Mouse (Mus musculus): ENCODE data around the gene Erp29.

Erp29 gene

DNA sequence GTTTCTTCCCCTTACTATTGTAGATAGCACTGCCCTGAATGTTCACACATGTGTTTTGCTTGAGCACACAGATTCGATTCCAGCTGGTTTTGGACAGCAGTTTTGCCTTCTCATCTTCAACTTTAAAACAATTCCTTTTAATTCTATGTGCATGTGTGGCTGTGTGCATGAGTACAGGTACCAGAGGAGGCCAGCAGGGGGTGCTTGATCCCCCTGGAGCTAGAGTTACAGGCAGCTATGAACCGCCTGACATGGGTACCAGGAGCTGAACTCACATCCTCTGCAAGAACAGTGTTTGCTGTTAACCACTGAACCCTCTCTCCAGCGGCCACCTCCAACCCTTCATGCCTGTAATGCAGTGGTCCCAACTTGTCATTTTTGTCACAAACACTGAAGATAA is 3.9 kb downstream of the Erp29 start:
- DNase-seq, result no peak

DNA sequence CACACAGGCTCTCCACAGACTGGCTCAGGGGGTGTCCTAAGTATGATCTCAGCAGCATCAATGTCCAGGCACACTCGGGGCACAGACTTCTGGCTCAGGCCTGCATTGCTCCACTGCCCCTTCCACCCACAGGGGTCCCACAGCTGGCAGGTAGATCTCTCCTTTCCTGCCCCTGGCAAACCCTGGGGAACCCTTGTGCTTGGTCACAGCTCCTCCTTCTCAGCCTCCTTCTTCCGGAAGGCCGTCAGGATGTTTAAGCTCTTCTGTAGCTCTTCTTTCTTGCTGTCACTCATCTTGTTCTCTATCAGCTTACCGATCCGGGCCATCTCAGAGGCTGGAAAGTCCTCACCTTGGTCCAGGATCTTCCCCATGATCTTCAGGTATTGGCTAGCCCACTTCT is 7.4 kb downstream of the Erp29 start:
- DNase-seq, result no peak

DNA sequence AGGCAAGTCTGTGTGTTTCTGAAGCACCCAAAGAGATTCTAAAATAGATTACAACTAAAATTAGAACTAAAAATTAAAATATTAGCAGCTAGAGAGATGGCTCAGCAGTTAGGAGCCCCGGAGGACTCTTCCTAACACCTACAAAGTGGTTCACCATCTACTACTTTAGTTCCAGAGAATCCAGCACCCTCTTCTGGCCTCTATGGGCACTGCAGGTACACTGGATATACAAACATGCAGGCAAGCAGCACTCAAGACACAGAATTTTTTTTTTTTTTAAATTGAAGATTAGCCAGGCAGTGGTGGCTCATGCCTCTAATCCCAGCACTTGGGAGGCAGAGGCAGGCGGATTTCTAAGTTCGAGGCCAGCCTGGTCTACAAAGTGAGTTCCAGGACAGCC is 8.8 kb downstream of the Erp29 start:
- DNase-seq, result peak; percentile 67

DNA sequence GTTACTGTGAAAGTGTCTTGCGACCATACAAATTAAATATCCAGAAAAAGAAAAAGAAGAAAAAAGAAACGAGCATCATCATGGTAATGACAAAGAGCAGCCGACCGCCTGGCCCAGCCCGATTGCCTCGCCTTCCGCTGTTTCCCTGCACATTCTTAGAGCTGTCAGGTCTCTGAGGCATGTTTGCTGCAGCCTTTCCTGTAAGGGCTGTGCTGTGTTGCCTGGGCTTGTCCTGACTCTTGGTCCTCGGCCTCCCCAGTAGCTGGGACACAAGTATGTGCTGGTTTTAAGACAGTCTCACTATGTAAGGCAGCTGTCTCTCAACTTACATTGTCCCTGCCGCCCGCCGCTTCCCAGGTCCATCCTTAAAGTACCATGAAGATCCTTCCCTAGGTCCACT is 13.6 kb downstream of the Erp29 start:
- no peak for DNase-seq

DNA sequence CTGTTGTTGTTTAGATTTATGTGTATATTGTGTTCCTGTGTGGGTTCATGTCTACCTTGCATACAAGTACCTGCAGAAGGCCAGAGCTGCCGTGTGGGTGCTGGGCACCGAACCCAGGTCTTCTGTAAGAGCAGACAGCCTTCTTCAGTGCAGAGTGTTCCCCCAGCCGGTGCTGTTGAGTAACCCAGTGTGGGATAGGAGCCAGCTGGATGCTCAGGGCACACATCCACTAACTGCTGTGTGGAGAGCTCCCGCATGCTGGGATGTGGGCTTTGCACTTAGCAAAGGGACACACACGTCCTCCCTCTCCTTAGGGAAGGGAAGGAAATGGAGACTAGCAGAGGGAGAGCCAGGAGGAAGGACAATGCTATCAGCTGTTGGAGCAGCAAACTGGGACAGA is 14.2 kb downstream of the Erp29 start:
- no peak for DNase-seq

DNA sequence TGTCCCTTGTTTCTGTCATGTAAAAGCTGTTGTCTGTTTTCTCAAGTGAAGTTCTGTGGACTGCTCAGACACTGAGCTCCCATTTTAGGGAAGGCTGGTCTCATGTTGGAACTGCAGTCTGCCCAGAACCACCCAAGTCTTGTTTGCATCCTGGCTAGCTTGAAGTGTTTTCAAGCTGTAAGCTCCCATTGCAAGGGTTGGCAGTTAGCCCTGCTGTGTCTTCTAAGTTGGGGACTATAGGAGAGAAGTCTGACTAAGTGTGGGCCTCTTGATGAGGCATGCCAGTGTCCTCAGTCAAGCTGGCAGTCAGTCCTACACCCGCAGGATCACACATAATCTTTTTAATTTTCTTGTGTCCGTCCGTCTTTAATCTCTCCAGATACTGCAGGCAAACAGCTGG is 23.4 kb downstream of the Erp29 start:
- DNase-seq, result no peak

DNA sequence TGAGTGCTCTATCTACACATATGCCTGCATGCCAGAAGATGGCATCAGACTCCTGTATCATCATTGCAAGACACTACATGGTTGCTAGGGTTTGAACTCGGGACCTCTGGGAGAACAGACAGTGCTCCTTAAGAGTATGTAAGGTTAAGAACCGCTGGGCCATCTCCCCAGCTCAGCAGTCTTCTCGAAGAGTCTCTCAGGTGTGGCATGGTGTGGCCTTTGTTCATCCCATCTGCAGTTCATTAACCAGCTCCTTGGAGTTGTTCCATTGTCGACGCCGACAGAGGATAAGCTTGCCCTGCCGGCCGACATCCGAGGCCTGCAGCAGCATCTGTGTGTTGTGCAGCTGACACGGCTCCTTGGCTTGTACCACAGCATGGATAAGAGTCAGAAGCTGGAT is 29.0 kb downstream of the Erp29 start:
- no peak for DNase-seq

DNA sequence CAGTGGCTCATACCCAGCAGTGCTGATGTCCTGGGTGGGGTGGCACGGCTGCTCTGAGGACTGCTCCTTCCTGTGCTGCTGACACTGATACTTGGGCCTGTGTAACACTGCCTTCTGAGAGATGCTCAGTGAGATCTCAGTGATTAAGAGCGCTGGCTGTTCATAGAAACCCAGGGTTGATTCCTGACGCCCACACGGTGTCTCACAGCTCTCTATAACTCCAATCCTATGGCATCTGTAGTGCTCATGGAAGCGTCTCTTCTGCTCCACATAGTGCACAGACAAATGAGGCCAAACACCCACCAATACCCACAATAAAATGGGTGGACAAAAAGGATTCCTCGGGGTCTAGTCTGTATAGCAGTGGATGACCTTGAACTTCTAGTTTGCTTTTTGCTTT is 29.5 kb downstream of the Erp29 start:
- DNase-seq, result no peak

DNA sequence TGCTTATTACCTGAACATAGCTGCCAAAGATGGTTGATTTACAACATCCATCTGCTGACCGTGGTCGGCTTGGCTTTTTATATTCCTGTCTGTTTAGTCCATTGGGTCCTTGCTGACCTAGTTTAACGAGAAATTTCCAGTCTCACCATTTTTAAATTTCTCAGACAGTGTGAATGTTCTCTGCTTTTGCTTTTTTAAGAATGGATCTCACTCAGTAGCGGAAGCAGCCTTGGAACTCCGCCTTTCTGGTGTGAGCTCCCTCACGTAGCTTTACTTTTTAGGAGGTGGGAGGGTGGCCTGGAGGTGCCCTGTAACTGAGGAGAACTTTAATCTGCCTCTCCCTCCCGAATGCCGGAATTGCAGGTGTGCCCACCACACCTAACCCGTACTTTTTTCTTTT is 31.6 kb downstream of the Erp29 start:
- DNase-seq, result no peak

DNA sequence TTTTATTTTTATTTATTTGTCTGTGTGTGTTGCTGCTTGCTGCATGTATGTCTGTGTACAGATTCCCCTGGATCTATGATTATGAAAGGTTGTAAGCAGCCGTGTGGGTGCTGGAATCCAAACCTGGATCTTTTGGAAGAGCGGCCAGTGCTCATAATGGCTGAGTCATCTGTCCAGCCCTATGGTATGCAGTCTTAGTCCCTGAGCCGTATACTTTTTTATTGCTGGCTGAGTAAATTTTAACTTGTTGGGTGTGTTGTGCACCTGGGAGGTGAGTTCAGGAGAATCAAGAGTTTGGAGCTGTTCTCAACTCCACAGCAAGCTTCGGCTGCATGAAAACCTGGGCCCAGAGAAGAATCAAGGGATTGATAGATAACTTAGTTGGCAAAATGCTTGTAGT is 41.3 kb downstream of the Erp29 start:
- DNase-seq, result no peak

DNA sequence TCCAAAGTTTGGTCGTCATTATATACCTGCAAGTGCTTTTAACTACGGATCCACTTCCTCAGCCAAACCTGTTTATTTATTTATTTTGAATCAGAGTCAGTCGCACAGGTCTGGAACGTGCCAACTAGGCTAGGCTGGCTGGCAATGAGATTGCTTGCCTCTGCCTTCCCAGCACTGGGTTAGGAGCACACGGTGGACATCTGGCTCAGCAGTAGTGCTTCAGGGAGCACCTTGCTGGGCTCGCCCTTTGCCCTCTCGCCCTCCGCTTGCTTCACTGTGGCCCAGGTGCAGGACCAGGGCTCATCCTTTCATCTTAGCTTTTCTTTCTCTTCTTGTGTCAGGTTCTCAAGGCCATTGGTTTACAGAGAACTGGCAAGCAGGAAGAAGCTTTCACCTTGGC is 44.5 kb downstream of the Erp29 start:
- no peak for DNase-seq

DNA sequence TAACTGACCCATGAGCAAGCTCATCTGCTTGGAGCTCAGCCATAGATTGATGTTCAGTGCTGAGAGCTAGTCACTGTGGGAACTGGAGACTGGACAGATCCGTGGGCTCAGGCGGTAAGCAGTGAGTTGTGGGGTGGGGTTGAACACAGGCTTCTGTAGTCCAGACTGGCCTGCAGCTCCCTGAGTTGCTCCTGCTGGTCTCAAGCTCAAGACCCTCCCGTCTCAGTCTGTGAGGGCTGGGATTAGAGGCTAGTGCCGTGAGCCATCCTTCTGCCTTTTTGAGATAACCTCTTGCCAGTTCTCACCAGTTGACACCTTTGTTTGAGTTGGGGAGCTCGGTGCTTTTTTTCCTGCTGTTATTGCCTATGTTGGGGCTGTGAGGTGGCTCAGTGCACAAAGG is 51.5 kb downstream of the Erp29 start:
- DNase-seq, result no peak

DNA sequence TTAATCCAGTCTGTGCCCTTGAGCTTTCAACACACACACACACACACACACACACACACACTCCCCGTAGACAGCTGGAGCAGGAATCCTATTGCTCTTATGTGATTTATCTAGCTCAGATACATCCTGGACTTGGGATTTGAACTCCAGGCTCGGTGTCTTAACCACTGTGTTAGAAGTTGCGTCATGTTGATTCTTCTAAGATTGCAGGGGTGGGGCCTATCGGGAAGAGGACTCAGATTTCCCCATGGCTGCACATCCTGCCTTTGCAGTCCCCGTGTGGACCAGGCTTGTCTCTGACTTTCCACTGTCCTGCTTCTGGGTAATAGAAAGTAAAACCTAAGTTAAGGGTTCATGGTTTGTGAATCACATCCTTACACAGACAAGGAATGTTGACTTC is 52.2 kb downstream of the Erp29 start:
- no peak for DNase-seq

DNA sequence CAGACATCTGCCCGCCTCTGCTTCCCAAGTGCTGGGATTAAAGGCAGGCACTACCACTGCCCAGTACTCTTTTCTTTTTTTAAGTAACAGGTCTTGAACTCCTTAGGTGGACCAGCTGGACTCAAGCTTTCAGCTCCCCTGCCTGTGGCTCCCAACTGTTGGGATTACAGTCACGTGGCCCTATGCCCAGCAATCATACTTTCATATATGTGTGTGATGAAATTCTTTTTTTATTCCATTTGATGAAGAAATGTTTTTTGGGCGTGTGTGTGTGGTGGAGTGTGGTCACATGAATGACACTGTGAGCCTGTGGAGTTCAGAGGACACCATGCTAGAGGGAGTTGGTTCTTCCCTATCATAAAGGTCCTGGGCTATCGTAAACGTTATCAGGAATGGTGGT is 52.8 kb downstream of the Erp29 start:
- DNase-seq, result no peak

DNA sequence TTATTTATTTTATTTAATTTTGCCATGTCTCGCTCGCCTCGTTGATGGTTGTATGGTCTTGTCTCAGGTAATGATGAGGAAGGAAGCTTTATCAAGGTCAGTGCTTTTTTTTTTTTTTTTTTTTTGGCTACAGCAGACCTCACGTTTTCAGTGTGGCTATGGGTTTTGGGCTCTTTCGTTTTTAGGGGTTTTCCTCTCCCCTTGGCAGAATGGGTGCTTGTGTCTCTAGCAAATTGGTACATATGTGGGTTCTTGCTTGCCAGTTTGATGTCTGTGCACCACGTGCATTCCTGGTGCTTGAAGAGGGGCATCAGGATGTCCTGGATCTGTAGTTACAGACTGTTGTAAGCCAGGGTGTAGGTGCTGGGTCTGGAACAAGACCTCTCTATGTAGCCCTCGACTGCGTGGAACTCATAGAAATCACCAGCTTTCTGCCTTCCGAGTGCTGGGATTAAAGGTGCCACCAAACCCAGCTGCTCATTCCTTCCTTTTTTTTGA is 53.3 kb downstream of the Erp29 start:
- no peak for DNase-seq

DNA sequence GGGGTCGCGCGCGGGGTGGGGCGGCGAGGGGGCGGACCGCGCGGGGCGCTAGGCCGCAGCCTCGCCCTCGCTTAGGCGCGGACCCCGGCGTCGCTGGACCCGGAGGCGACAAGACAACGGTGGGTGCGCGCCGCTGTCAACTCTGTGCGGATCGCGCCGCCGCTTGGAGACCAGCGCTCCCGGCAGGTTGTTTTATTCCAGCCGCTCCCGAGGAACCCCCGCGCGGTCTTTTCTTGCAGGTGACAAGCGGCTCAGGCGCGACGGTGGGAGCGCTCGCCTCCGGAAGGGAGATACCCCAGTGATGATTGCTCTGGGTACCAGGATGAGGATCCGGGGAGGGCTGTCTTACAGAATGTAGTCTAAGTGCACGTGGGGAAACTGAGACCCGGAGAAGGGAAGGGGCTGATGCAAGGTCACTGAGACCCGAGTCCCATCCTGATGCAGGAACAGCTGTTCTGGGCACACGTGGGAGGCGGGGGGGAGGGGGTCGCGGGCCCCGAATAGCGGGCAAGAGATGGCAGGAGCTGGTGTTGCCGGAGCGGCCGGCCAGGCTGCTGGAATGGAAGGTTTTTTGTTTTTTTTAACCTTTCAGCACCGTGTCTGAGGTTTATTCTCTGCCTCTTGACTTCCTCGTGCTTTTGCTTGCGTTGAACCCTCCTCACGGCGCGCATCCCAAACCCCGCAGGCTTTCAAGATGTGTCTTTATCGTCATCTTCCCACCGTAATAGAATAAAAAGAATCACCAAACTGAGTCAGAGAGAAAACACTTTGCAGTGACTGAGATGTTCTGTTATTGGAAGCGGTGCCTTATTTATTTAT is 54.0 kb downstream of the Erp29 start:
- DNase-seq, result peak; percentile 57

DNA sequence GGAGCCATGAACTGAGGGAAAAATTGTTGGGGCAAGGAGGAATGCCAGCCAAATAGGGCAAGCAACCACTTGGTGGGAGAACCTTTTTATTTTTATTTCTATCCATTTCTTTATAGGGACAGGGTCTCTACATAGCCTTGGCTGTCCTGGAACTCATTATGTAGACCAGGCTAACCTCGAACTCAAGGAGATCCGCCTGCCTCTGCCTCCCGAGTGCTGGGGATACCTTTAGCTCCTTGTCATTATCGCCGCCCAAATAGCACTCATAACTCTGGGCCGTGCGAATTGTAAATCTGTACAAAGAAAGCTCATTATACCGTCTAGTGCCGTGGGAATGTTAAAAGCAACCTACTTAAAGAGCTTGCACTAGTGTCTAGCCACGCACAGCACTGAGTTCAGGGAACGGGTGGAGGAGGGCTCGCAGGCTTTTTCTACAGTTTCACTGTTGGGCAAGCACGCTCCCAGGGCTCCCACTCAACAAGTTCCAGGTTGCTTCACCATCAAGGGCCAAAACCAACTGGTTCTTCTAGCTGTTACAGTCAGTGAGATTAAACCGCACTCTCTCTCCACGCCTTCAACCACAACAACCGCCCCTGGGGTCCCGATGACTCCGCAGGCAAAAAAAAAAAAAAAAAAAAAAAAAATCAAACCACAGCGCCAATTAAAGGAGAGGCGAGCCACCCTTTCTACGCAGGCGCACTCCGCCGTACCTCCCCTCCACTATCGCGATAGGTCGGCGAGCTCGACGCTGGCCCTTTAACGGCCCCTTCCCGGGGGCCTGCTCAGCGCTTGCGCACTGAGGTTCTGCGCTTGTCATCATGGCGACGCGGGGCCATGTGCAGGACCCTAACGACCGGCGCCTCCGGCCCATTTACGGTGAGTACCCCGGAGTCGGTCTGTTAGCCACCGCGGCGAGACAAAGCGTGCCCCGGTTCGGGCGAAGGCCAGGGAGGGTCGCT is 54.8 kb downstream of the Erp29 start, which contains the start of gene Naa25:
Naa25 (plus strand) TSS at position 750 of the 959 bp plus-strand sequence.
- peak; percentile 98 for DNase-seq

DNA sequence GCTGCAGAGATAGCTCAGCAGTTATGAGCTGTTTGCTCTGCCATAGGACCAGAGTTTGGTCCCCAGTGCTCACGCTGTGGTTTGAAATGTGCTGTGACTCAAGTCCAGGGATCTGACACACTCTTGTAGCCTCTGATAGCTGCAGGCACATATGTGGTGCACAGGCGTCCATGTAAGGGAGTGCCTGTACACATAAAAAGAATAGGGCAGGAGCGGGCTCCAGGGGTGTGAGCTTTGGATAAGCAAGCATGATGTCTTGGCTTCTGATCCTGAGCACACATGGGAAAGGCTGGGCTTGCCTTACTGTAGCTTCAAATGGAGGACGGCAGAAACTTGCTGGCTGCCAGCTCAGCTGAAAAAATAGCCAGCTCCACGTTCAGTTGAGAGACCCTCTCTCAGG is 56.7 kb downstream of the Erp29 start:
- no peak for DNase-seq

DNA sequence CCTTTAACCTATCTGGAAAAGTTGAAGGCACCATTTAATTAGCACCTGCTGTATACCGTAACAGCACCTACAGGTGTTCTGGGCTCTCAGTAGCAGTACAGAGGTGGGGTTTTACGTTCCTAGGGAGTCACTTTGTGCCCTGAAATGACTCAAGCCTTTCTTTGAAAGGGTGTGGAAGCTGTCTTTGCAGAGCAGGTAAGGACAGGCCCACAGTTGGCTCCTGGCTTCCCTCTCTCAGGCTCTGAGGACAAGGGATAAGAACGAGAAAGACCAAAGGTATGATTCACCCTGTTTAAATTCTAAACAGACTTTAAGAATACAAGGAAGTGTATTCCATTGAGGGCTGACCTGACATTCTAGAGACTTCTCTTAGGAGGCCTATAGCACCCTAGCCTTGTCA is 58.9 kb downstream of the Erp29 start:
- no peak for DNase-seq

DNA sequence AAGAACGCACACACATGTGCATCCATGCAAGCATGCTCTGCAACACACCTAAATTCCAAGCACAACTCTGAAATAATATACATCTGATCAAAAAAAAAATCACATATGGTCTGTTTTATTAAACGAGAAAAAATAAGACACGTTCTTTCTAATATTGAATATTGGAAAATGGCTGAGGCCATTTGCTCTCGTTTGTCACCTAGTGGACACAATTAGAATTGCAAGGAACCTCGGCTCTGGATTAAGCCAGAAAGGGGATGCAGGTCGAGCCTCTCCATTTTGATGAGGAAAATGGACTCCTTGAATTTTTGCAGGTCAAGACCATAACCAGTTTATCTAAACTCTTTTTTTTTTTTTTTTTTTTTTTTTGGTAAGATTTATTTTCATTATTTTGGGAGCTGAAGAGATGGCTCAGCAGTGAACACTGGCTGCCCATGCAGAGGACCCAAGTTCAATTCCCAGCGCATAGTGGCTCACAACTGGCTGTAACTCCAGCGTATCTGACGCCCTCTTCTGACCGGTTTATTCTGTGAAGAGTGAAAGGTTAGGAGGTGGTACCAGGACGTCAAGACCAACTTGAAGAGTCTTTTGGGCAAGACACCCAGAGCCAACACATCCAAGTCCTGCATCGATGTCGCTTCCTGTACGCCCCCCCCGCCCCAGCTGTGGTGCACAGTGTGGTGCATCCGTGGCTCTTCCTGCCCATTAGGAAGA is 59.5 kb downstream of the Erp29 start:
- peak; percentile 76 for DNase-seq

DNA sequence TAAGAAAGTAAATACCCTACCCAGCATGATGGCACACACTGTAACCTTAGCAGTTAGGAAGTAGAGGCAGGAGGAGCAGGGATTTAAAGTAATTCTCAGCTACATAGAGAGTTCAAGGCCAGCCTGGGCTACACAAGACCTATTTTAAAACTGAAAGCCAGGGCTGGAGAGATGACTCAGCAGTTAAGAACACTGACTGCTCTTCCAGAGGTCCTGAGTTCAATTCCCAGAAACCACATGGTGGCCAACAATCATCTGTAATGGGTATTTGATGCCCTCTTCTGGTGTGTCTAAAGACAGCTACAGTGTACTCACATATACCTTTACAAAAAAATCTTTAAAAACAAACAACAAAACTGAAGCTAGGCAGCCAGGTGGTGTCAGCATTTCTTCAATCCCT is 62.6 kb downstream of the Erp29 start:
- no peak for DNase-seq

DNA sequence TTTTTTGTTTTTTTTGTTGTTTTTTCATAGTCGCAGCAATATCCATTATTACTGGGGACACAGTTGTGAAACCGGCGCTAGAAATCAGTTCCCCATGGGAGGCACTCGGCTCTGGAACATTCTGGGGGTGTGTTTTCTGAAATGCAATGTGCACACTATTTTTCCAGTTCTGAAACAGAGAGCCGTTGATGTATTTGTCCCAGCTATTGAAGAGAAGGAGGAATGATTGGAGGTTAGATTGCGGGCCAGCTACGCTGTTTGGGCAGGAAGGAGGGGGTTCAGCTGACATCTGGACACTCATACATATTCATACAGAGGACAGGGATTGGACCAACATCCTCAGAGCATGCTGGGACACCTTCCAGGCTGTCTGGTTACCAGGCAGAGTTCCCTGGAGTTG is 63.2 kb downstream of the Erp29 start:
- no peak for DNase-seq

DNA sequence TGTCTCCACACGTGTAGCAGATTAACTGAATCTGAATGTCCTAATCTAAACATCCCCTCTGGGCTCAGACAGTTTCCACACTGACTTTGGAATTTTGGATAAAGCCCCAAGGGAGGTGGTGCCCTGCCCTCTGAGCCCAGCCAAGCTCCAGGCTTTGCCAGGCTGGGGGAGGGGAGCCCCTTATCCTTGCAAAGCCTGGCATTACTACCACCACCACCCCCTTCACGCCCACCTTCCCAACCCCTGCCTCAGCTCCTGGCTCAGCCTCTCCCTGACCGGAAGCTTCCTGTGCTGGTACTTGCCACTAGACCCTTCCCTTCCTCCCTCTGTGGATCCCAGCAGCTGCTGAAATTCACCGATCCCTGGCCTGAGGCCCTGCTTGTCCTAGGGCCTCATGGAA is 65.2 kb downstream of the Erp29 start:
- DNase-seq, result no peak

Measured in retina, postnatal 1 day (tissue).